8 mouse cellular contexts compared by ENCODE assay signal in genomic region chr11:54002761-54003717, GRCm38 (mm10). TPM values are rescaled to one million over a fixed set of nuclear protein-coding genes. Genes with fewer than 3 reads are reported as not detected.
DNase-seq lines count a peak whose midpoint lies in the region; ATAC-seq and TF ChIP-seq lines count a peak whose summit lies in the region.
"Not testable (repeated sequence)": the region's sequence is repeated elsewhere in the genome, so short reads cannot be mapped to it uniquely, and the experiment has no call there.

No protein-coding gene starts in this region.

- intact Hi-C loops in left cerebral cortex, postnatal 14 days (cut with DNase I), result loop anchor here (2.0 to 10.0 kb wide), 4 partner anchors 52 to 532 kb away; no protein-coding TSS in a partner anchor

- not testable (repeated sequence) for H3K27ac ChIP-seq in intestine, postnatal 0 days (ENCODE audit: low read depth, low read length)

- not testable (repeated sequence) for H3K4me1 ChIP-seq in intestine, postnatal 0 days (replicated peaks; ENCODE audit: control insufficient read depth, insufficient read depth, low read length)

- not testable (repeated sequence) for H3K9ac ChIP-seq in intestine, postnatal 0 days (ENCODE audit: low read depth, low read length)

- not testable (repeated sequence) for H3K36me3 ChIP-seq in intestine, postnatal 0 days (ENCODE audit: control insufficient read depth, insufficient read depth)

- not testable (repeated sequence) for H3K27me3 ChIP-seq in intestine, postnatal 0 days (replicated peaks; ENCODE audit: control insufficient read depth, insufficient read depth, low read length)

- not testable (repeated sequence) for H3K4me2 ChIP-seq in intestine, postnatal 0 days (replicated peaks; ENCODE audit: low read depth)

- not testable (repeated sequence) for H3K4me3 ChIP-seq in intestine, postnatal 0 days (ENCODE audit: low read depth, low read length)

- peak; percentile 92 for TF ChIP-seq CTCF in intestine, postnatal 0 days (IDR thresholded peaks at IDR 0.05; ENCODE audit: low read depth)

- not testable (repeated sequence) for H3K9me3 ChIP-seq in intestine, postnatal 0 days (ENCODE audit: control insufficient read depth)

- ATAC-seq in common myeloid progenitor, adult 5-6 weeks (replicated peaks; ENCODE audit: low read depth, poor library complexity, severe bottlenecking), result peak; percentile 79
- not testable (repeated sequence) for ATAC-seq in intestine, postnatal 0 days
- ATAC-seq in megakaryocyte, adult 5-6 weeks (ENCODE audit: poor library complexity, severe bottlenecking), result peak; percentile 75

- peak; percentile 29 to 79 for DNase-seq in adrenal gland, adult (ENCODE audit: inconsistent age in 2 of 2, low spot score in 1 of 2)
- DNase-seq in gastrocnemius, adult 18-20 months (ENCODE audit: low spot score), result peak; percentile 70
- peak; percentile 54 to 80 for DNase-seq in left cerebral cortex, postnatal 14 days (ENCODE audit: low spot score in 2 of 2)
- peak; percentile 48 to 76 for DNase-seq in right cerebral cortex, adult 2 months (ENCODE audit: low spot score in 2 of 2)
- peak; percentile 34 for DNase-seq in yolk sac, embryonic 10.5 days (ENCODE audit: low spot score)

- WGBS in intestine, postnatal 0 days, result 44% methylated on average over 12 of the region's 12 CpGs

RNA-seq across cellular contexts. Expression of gene Slc22a21, which starts 22.9 kb away (rescaled TPM):
- total RNA-seq in common myeloid progenitor, adult 5-6 weeks (2017), result 1.6 and 1.9 TPM in 2 replicates
- under 1 TPM; 0.78 to 0.95 TPM for total RNA-seq in gastrocnemius, adult 18-20 months (2021)
- 6.8 and 8.8 TPM in 2 replicates for polyA plus RNA-seq in intestine, postnatal 0 days (2015; fragmentation: Nextera tagmentation; extraction: Ambion mirVana)
- 1 to 10 TPM; 1.9 to 2.1 TPM for total RNA-seq in left cerebral cortex, postnatal 14 days (2021)
- 1.3 and 1.5 TPM in 2 replicates for total RNA-seq in megakaryocyte, adult 5-6 weeks (2015)
- total RNA-seq in megakaryocyte, adult 5-6 weeks (2017), result 0.44 and 0.77 TPM in 2 replicates

RNA-seq across cellular contexts. Expression of gene Slc22a4, which starts 24.9 kb away (rescaled TPM):
- 4.8 and 6.5 TPM in 2 replicates for total RNA-seq in common myeloid progenitor, adult 5-6 weeks (2017)
- 1 to 10 TPM; 2.9 to 3.1 TPM for total RNA-seq in gastrocnemius, adult 18-20 months (2021)
- polyA plus RNA-seq in intestine, postnatal 0 days (2015; fragmentation: Nextera tagmentation; extraction: Ambion mirVana), result 1.2 and 1.3 TPM in 2 replicates
- 1 to 10 TPM; 4.0 to 4.5 TPM for total RNA-seq in left cerebral cortex, postnatal 14 days (2021)
- total RNA-seq in megakaryocyte, adult 5-6 weeks (2015), result 6.8 and 11.0 TPM in 2 replicates
- 8.0 and 8.5 TPM in 2 replicates for total RNA-seq in megakaryocyte, adult 5-6 weeks (2017)
